Mouse (Mus musculus): ENCODE measurements around the gene Tead3.

GRCm38 (mm10) chr17:28300850-28301249 lies 49.8 kb downstream of the Tead3 start:
- TF ChIP-seq POLR2A (IDR thresholded peaks at IDR 0.05; ENCODE audit: borderline replicate concordance, low read depth, low read length) (no peak), CTCF (IDR thresholded peaks at IDR 0.05; ENCODE audit: low read depth, low read length) (no peak)

All from bone marrow macrophage, adult 2 months (primary cell).